Comparison of ENCODE assay signal across 8 mouse cellular contexts in genomic region chr1:37539968-37540809, GRCm38 (mm10). TPM values are rescaled to one million over a fixed set of nuclear protein-coding genes. Genes with fewer than 3 reads are reported as not detected.
A peak's percentile ranks its signal among the peaks of the same experiment; 100 is the strongest.
DNase-seq lines count a peak whose midpoint lies in the region; ATAC-seq and TF ChIP-seq lines count a peak whose summit lies in the region.

No protein-coding gene starts in this region.

- no peaks in the 10 kb centered on the region for H3K36me3 ChIP-seq in kidney, embryonic 14.5 days (ENCODE audit: control insufficient read depth, insufficient read depth, low read length)
- H3K36me3 ChIP-seq in E14TG2a.4 (ENCODE audit: insufficient read depth, low read length) (peaks cover 8% of the 10 kb centered on the region), macrophage (ENCODE audit: inconsistent target) (no peaks in the 10 kb centered on the region)
- H3K36me3 ChIP-seq in hindbrain, embryonic 12.5 days = no peaks in the 10 kb centered on the region

- H3K4me1 ChIP-seq in kidney, embryonic 14.5 days (ENCODE audit: control insufficient read depth, insufficient read depth, low read length) = no peaks in the 10 kb centered on the region
- peaks cover 36% of the 10 kb centered on the region for H3K4me1 ChIP-seq in E14TG2a.4 (replicated peaks; ENCODE audit: low read depth, low read length)
- H3K4me1 ChIP-seq in bone marrow, adult 2 months (ENCODE audit: control insufficient read depth, insufficient read depth, low read length) = peaks cover 4% of the 10 kb centered on the region
- peaks cover 5% of the 10 kb centered on the region; the same call in 1 of the 2 replicates for H3K4me1 ChIP-seq in hindbrain, embryonic 12.5 days

- peak overlapping the region; percentile 72 for H3K9ac ChIP-seq in kidney, embryonic 14.5 days (ENCODE audit: low read depth, low read length)
- peak overlapping the region; percentile 82 for H3K9ac ChIP-seq in hindbrain, embryonic 12.5 days

- DNase-seq in kidney, adult 11 months = no peak
- DNase-seq in layer of hippocampus, adult 9-11 months = no peak
- DNase-seq in urinary bladder, postnatal 36 days (ENCODE audit: low spot score in 2 of 2) = no peak

- H3K4me3 ChIP-seq in kidney, embryonic 14.5 days (ENCODE audit: low read length) = peak overlapping the region; percentile 75
- H3K4me3 ChIP-seq in E14TG2a.4 (replicated peaks; ENCODE audit: low read length) (peak overlapping the region; percentile 84), macrophage (ENCODE audit: inconsistent target) (peak overlapping the region; percentile 33)
- peak overlapping the region; percentile 86 for H3K4me3 ChIP-seq in bone marrow, adult 2 months (replicated peaks; ENCODE audit: control insufficient read depth, low read depth, low read length)
- H3K4me3 ChIP-seq in hindbrain, embryonic 12.5 days = peak overlapping the region; percentile 82

- peaks cover 7% of the 10 kb centered on the region; the same call in 1 of the 2 replicates for H3K27me3 ChIP-seq in kidney, embryonic 14.5 days (ENCODE audit: control insufficient read depth, insufficient read depth, low read length)
- H3K27me3 ChIP-seq in E14TG2a.4 (ENCODE audit: insufficient read depth, low read length) = peaks cover 14% of the 10 kb centered on the region
- peaks cover 13% of the 10 kb centered on the region for H3K27me3 ChIP-seq in hindbrain, embryonic 12.5 days

- H3K79me2 ChIP-seq in macrophage (ENCODE audit: inconsistent target) = peaks cover 28% of the 10 kb centered on the region; the same call in 1 of the 2 replicates

- TF ChIP-seq POLR2A in bone marrow, adult 2 months (IDR thresholded peaks at IDR 0.05; ENCODE audit: borderline replicate concordance, control insufficient read depth, low read depth, low read length) = no peak

- ATAC-seq in kidney, embryonic 14.5 days (ENCODE audit: low FRiP score, low TSS enrichment) = peak; percentile 73
- ATAC-seq in hindbrain, embryonic 12.5 days (ENCODE audit: low FRiP score) = peak; percentile 83

- H3K9me3 ChIP-seq in kidney, embryonic 14.5 days (ENCODE audit: control insufficient read depth, low read length) = no peaks in the 10 kb centered on the region
- no peaks in the 10 kb centered on the region for H3K9me3 ChIP-seq in E14TG2a.4 (ENCODE audit: low read length)
- no peaks in the 10 kb centered on the region for H3K9me3 ChIP-seq in hindbrain, embryonic 12.5 days (replicated peaks)

- no peak for TF ChIP-seq CTCF in E14TG2a.4 (conservative IDR thresholded peaks at IDR 0.05; ENCODE audit: low read length)
- no peak for TF ChIP-seq CTCF in bone marrow, adult 2 months (IDR thresholded peaks at IDR 0.05; ENCODE audit: control insufficient read depth, insufficient read depth, low read length)

- H3K4me2 ChIP-seq in kidney, embryonic 14.5 days (replicated peaks; ENCODE audit: low read depth, low read length) = peak overlapping the region; percentile 97
- H3K4me2 ChIP-seq in hindbrain, embryonic 12.5 days (replicated peaks) = peak overlapping the region; percentile 98

- 5% methylated on average over 30 of the region's 47 CpGs for WGBS in kidney, embryonic 14.5 days
- 2% methylated on average over 40 of the region's 47 CpGs for WGBS in bone marrow, adult 2 months
- 6% methylated on average over 39 of the region's 47 CpGs for WGBS in hindbrain, embryonic 12.5 days
- 6% methylated on average over 32 of the region's 47 CpGs for WGBS in macrophage (ENCODE audit: missing documents)

- H3K27ac ChIP-seq in kidney, embryonic 14.5 days (ENCODE audit: low read depth, low read length) = no peak overlapping the region
- H3K27ac ChIP-seq in bone marrow, adult 2 months (ENCODE audit: control insufficient read depth, insufficient read depth, low read depth, low read length, poor library complexity) = peak overlapping the region; percentile 59; the same call in 1 of the 2 replicates
- H3K27ac ChIP-seq in hindbrain, embryonic 12.5 days = no peak overlapping the region
- no peak overlapping the region for H3K27ac ChIP-seq in macrophage

RNA-seq across cellular contexts. Expression of gene Mgat4a, which starts 0.6 kb away (rescaled TPM):
- 7.1 and 9.5 TPM in 2 replicates for polyA plus RNA-seq in kidney, embryonic 14.5 days (2014; fragmentation: Nextera tagmentation; extraction: Ambion mirVana)
- 2.5 and 4.5 TPM in 2 replicates for polyA plus RNA-seq in bone marrow, adult 2 months (2011; ENCODE audit: insufficient read depth, insufficient read length, low replicate concordance, missing spikeins)
- polyA plus RNA-seq in hindbrain, embryonic 12.5 days (2016; fragmentation: Nextera tagmentation; extraction: Ambion mirVana) = 3.2 and 4.6 TPM in 2 replicates
- total RNA-seq in macrophage (2018; cell fraction: chromatin; rRNA removed) = 100 to 1,000 TPM in 7 of 26 experiments, 10 to 100 TPM in 19; 35.9 to 259 (median 71.5) TPM
- 10 to 100 TPM; 16.7 to 53.5 (median 28.3) TPM for total RNA-seq in macrophage (2018; cell fraction: cytosol; rRNA removed)
- 100 to 1,000 TPM in 8 of 26 experiments, 10 to 100 TPM in 18; 33.7 to 151 (median 72.3) TPM for total RNA-seq in macrophage (2018; cell fraction: nucleus; rRNA removed)
- polyA plus RNA-seq in macrophage (2018) = 9.6 to 16.8 TPM (median 15.0 TPM) in 3 replicates

Comparison
In these comparisons a context has a peak if more than half of its experiments do, and no peak if none do; other contexts are left out.
1. H3K4me3 ChIP-seq: peak in every context shown above with its lines; median percentile 86 in bone marrow, adult 2 months; 84 in E14TG2a.4; 82 in hindbrain, embryonic 12.5 days; 75 in kidney, embryonic 14.5 days; 33 in macrophage.